Mouse (Mus musculus): ENCODE results near the gene Myom1. TPM values are rescaled to one million over a fixed set of nuclear protein-coding genes. Genes with fewer than 3 reads are reported as not detected.

Gene Myom1
- polyA plus RNA-seq, 1 experiment from 2014 or later, result 1.9 TPM

DNA sequence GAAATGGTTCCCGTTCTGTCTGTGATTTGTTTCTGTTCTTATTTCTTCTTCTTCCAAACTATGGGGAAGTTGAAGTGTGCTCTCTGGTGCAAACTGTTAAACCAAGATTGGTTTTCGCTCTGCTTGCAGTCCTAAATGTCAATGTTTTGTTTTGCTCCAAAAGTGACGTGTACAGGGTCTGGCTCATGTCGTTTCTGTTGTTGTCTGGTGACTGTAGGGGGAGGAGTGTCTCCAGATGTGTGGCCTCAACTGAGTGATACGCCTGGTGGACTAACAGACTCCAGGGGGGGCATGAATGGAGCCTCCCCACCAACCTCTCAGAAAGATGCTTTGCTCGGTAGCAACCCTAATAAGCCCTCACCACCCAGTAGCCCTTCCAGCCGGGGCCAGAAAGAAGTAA lies 79.6 kb downstream of the Myom1 start:
- no peak overlapping the region for H3K27ac ChIP-seq
- no peak overlapping the region for H3K9ac ChIP-seq
- H3K9me3 ChIP-seq (replicated peaks), result no peaks in the 10 kb centered on the region; the same call in 1 of the 2 replicates
- H3K4me2 ChIP-seq (replicated peaks), result no peak overlapping the region
- H3K4me1 ChIP-seq, result no peaks in the 10 kb centered on the region
- no peak overlapping the region for H3K4me3 ChIP-seq
- no peak for ATAC-seq (ENCODE audit: low FRiP score)
- no peaks in the 10 kb centered on the region for H3K36me3 ChIP-seq
- no peaks in the 10 kb centered on the region for H3K27me3 ChIP-seq
- WGBS, result 66% methylated on average over 7 of the region's 7 CpGs

DNA sequence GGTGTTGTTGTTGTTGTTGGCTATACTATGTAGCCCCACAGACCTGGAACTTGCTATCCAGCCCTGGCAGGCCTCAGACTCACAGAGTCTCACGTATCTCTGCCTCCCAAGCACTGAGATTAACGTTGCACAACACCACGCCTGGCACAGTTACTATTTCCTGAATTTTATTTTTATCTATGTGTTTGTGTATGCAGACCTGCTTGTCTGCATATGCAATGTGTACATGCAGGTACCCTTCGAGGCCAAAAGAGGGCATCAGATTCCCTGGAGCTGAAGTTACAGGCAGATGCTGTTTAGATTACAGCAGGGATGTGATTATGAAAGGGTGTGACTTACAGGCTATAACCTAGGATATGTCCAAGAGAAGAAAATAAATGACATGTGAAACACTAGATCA lies 84.5 kb downstream of the Myom1 start:
- Histone ChIP-seq H3K27me3 (no peaks in the 10 kb centered on the region), H3K9me3 (replicated peaks) (no peaks in the 10 kb centered on the region; the same call in 1 of the 2 replicates), H3K9ac (no peak overlapping the region), H3K27ac (no peak overlapping the region), H3K4me2 (replicated peaks) (no peak overlapping the region), H3K4me1 (no peaks in the 10 kb centered on the region), H3K36me3 (no peaks in the 10 kb centered on the region), H3K4me3 (no peak overlapping the region)
- WGBS, result 96% methylated on average over 4 of the region's 4 CpGs
- ATAC-seq (ENCODE audit: low FRiP score), result no peak

DNA sequence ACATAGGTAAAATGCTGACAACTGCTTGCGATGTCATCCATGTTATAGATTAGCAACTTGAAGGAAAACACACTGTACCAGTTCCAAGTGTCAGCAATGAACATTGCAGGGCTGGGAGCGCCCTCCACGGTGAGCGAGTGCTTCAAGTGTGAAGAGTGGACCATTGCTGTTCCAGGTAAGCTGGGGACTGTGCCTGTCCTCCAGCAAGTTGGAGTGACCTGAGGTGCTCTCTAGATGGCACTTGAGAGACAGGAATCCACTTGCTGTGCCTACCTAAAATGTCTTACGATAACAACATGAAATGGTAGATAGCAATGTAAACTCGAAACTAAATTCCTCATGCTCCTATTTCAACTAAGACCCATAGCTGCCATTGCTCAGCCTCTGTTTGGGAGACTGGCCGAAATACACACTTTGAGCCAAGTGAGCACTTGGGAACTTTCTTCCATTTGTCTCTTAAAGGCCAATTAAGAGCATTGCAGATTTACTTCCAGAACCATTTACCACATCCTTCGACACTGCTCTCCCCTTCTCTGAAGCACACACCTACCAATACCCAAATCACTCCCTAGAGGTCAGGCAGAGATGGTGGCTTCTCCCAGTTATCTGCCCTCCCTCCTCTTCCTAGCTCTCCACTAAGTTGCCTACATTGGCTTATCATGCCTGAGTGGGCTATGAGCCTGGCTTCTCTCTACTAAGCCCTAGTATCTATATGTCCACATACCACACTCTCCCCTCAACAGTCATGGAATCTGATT lies 85.1 kb downstream of the Myom1 start:
- H3K36me3 ChIP-seq, result no peaks in the 10 kb centered on the region
- no peak for ATAC-seq (ENCODE audit: low FRiP score)
- H3K9me3 ChIP-seq (replicated peaks), result no peaks in the 10 kb centered on the region; the same call in 1 of the 2 replicates
- H3K4me1 ChIP-seq, result no peaks in the 10 kb centered on the region
- H3K4me2 ChIP-seq (replicated peaks), result no peak overlapping the region
- no peak overlapping the region for H3K27ac ChIP-seq
- 92% methylated on average over 8 of the region's 8 CpGs for WGBS
- H3K27me3 ChIP-seq, result no peaks in the 10 kb centered on the region
- H3K4me3 ChIP-seq, result no peak overlapping the region
- H3K9ac ChIP-seq, result no peak overlapping the region

DNA sequence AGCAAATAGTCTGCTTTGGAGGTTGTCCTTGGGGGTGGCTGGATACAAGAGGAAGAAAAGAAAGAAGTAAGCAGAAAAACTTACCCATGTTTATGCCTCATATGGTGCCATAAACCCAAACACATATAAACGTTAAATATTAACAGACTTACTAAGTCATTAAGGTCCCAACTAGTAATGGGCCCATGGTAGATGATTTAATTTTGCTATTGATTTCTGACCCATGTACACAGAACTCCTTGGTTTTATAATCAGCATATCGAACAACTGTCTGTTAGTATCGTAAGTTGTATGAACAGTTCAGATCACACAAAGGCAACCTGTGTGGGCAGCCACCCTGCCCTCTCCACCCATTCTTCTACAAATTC lies 85.7 kb downstream of the Myom1 start:
- Histone ChIP-seq H3K9ac (no peak overlapping the region), H3K9me3 (replicated peaks) (no peaks in the 10 kb centered on the region; the same call in 1 of the 2 replicates), H3K4me3 (no peak overlapping the region), H3K27ac (no peak overlapping the region), H3K4me1 (no peaks in the 10 kb centered on the region), H3K4me2 (replicated peaks) (no peak overlapping the region), H3K27me3 (no peaks in the 10 kb centered on the region), H3K36me3 (no peaks in the 10 kb centered on the region)
- no peak for ATAC-seq (ENCODE audit: low FRiP score)
- WGBS, result 92% methylated on average over 3 of the region's 3 CpGs

DNA sequence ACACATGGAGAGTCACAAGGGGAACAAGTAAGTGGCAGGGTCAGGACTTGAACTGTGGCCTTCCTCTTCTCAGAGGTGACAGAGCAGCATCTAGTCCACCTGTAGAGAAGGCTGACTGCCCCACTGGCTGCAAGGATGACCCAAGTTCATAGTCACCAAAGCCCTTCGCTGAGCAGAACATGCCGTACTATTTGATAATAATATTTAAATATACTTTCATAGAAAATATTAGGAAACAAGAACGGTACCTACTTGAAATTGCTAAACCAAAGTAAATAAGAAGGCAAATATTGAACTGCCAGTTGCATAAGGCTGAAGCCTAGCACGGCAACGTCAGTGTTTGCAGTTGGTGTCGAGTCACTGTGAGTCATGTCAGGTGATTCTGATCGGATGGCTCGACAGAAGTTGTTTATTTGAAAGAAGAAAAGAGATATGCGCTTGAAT lies 86.6 kb downstream of the Myom1 start:
- 87% methylated on average over 9 of the region's 9 CpGs for WGBS
- no peaks in the 10 kb centered on the region for H3K4me1 ChIP-seq
- no peaks in the 10 kb centered on the region for H3K27me3 ChIP-seq
- no peaks in the 10 kb centered on the region; the same call in 1 of the 2 replicates for H3K9me3 ChIP-seq (replicated peaks)
- ATAC-seq (ENCODE audit: low FRiP score), result no peak
- H3K36me3 ChIP-seq, result no peaks in the 10 kb centered on the region
- H3K4me2 ChIP-seq (replicated peaks), result no peak overlapping the region
- no peak overlapping the region for H3K27ac ChIP-seq
- no peak overlapping the region for H3K9ac ChIP-seq
- H3K4me3 ChIP-seq, result no peak overlapping the region

DNA sequence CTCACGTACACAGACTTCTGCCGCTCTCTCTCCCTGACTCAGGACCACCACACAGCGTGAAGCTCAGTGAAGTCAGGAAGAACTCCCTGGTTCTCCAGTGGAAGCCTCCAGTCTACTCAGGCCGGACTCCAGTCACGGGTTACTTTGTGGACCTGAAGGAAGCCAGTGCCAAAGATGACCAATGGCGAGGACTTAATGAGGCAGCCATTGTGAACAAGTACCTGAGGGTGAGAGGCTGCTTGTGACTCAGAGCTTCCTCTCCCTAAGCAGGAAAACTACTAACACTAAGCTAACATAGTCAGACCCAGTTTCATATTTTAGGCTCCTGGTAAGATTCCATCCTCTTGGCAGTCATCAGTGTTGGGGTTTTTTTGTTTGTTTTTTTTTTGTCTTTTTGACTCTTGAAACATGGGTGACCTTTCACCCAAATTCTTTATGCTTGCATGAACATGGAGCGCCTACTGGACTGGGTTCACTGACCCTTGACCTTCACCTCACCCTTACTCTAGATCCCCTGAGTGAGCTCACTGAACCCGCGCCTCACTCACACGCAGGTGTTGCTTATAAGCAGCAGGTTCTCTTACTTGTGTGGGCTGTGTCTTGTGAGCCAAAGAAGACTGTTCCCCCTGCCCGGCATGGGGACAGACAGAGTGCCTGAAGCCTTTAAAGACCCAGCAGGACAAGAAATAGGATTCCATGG lies 87.5 kb downstream of the Myom1 start:
- Histone ChIP-seq H3K27ac (no peak overlapping the region), H3K36me3 (no peaks in the 10 kb centered on the region), H3K4me1 (no peaks in the 10 kb centered on the region), H3K9me3 (replicated peaks) (no peaks in the 10 kb centered on the region; the same call in 1 of the 2 replicates), H3K4me2 (replicated peaks) (no peak overlapping the region), H3K27me3 (no peaks in the 10 kb centered on the region), H3K4me3 (no peak overlapping the region), H3K9ac (no peak overlapping the region)
- no peak for ATAC-seq (ENCODE audit: low FRiP score)
- 71% methylated on average over 11 of the region's 11 CpGs for WGBS

DNA sequence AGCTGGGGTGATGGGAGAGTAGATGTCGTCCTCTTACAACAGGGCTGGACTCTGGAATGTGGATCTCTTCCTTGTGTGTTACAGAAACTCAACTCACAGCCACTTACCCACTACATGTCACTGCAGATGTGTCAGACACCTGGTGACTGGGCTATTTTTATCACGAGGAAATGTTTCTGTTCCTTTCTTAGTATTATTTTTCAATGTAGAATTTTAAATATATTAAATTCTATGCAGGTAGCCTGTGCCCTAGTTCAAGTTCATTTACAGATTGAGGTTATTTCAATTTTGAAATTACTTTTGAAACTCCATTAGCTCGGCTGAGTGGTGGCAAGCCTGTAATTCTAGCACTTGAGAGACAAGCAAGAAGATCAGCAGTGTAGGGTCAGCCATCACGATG lies 88.6 kb downstream of the Myom1 start:
- H3K9me3 ChIP-seq (replicated peaks), result no peaks in the 10 kb centered on the region; the same call in 1 of the 2 replicates
- no peak overlapping the region for H3K4me3 ChIP-seq
- H3K4me2 ChIP-seq (replicated peaks), result no peak overlapping the region
- ATAC-seq (ENCODE audit: low FRiP score), result no peak
- 83% methylated on average over 4 of the region's 4 CpGs for WGBS
- no peaks in the 10 kb centered on the region for H3K27me3 ChIP-seq
- no peaks in the 10 kb centered on the region for H3K4me1 ChIP-seq
- no peak overlapping the region for H3K9ac ChIP-seq
- H3K36me3 ChIP-seq, result no peaks in the 10 kb centered on the region
- no peak overlapping the region for H3K27ac ChIP-seq

DNA sequence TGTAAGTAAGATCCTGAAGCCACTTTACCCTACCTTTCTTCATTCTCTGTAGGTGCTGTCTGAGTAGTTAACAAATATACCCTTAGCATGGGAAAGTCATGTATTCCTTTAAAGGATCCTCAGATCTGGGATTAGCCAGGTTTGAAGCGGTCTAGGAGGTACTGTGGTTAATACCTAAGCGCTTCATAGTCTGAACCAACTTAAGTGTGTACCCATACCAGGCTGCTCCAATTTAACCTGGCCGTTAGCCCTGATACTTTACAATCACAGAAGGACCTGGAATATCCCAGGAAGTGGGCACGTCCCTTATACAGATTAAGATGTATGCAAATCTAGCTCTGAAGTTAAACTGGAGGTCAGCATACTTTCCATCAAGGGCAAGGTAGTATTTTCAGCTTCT lies 89.9 kb downstream of the Myom1 start:
- Histone ChIP-seq H3K36me3 (no peaks in the 10 kb centered on the region), H3K4me3 (no peak overlapping the region), H3K4me2 (replicated peaks) (no peak overlapping the region), H3K9ac (no peak overlapping the region), H3K9me3 (replicated peaks) (no peaks in the 10 kb centered on the region), H3K27me3 (no peaks in the 10 kb centered on the region), H3K4me1 (no peaks in the 10 kb centered on the region), H3K27ac (no peak overlapping the region)
- 90% methylated on average over 4 of the region's 4 CpGs for WGBS
- ATAC-seq (ENCODE audit: low FRiP score), result no peak

DNA sequence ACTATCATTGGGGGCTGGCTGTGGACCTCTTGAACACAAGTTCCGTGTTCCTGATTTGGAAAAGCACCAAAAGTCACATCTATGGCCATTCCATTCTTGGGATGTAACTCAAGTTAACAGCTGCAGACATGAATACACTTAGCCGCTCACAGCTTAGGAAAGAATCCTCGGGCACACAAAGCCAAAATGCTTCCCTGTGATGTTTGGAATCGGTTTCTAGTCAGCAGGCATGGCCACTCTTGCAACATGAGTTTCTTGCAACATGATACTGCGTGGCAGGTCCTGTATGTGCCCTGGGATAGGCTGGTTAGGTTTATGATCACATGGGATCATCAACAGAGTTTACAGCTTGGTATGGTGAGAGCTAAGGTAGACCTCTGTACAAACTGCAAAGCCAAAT lies 91.4 kb downstream of the Myom1 start:
- no peak overlapping the region for H3K4me3 ChIP-seq
- no peaks in the 10 kb centered on the region for H3K9me3 ChIP-seq (replicated peaks)
- H3K27me3 ChIP-seq, result no peaks in the 10 kb centered on the region
- no peak for ATAC-seq (ENCODE audit: low FRiP score)
- H3K9ac ChIP-seq, result no peak overlapping the region
- no peaks in the 10 kb centered on the region for H3K4me1 ChIP-seq
- H3K36me3 ChIP-seq, result no peaks in the 10 kb centered on the region
- no peak overlapping the region for H3K4me2 ChIP-seq (replicated peaks)
- WGBS, result 85% methylated on average over 5 of the region's 5 CpGs
- no peak overlapping the region for H3K27ac ChIP-seq

DNA sequence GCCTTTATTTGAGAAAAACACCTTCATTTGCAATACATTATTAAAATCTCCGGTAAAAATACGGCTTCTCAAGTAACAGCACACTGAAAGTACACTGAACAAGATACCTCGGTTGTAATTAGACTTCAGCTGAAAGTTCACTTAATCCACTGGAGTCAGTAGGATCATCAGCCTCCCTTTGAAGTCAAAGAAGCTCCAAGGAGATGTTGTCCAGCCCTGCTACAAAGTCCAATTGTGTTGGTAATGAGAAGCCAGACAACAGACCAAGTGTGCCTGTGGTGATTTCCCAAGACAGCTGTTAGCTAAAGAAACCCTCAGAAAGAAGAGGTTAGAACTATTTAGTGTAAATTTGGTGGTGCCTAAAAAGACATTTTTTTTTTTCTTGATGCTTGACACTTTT lies 92.0 kb downstream of the Myom1 start:
- Histone ChIP-seq H3K4me2 (replicated peaks) (no peak overlapping the region), H3K36me3 (no peaks in the 10 kb centered on the region), H3K4me3 (no peak overlapping the region), H3K27me3 (no peaks in the 10 kb centered on the region), H3K9ac (no peak overlapping the region), H3K4me1 (no peaks in the 10 kb centered on the region), H3K9me3 (replicated peaks) (no peaks in the 10 kb centered on the region), H3K27ac (no peak overlapping the region)
- no peak for ATAC-seq (ENCODE audit: low FRiP score)
- WGBS, result 66% methylated on average over 3 of the region's 3 CpGs

DNA sequence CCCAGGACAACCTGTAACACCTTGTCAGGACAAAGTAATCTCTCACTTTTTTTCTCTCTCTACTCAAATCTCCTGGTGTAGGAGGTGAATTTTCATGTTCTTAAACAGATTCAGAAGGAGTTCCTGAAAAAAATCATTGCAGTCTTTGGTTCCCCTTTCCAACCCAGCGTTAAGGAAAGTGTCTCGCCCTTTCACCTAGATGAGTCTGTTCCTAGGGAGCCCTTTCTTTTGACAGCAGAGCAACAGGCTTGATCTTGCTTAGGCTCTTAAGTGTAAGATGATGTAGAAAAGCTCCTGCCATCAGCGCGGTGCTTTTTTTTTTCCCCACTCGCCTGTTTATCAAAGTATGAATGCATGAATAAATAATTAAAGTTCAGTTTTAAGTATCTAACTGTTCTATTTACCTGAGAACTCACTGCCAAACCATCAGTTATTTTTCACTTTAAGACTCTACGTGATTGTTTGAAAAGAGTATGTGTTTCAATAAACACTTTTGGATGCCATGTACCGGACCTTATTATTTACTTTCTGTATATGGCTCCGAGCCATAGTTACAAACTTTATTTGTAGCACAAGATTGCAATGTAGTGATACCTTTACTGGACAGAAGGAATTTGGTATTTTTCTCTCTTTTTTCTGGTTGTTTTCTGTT lies 94.2 kb downstream of the Myom1 start:
- Histone ChIP-seq H3K27me3 (no peaks in the 10 kb centered on the region), H3K4me3 (no peak overlapping the region), H3K4me2 (replicated peaks) (no peak overlapping the region), H3K9ac (no peak overlapping the region), H3K27ac (no peak overlapping the region), H3K36me3 (no peaks in the 10 kb centered on the region), H3K9me3 (replicated peaks) (no peaks in the 10 kb centered on the region), H3K4me1 (no peaks in the 10 kb centered on the region)
- WGBS, result 93% methylated on average over 8 of the region's 8 CpGs
- ATAC-seq (ENCODE audit: low FRiP score), result no peak

DNA sequence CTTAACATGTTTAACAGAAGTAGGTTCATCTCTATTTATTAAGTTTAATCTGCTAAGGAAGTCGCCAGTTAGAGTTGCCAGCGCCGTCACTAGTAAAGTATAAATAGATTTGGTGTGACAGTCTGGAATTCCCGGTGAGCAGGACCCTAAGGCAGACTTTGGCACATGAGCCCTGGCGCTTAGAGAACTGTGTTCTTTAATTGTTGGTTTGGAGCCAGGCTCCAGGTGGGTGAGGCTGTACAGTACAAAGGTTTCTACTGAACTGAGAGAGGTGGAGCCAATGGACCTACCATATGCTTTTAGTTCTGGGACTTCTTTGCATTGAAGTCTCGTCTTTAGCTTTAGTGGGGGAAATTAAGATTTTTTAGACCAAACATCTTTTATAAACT lies 94.8 kb downstream of the Myom1 start:
- no peaks in the 10 kb centered on the region for H3K27me3 ChIP-seq
- H3K9me3 ChIP-seq (replicated peaks), result no peaks in the 10 kb centered on the region
- H3K27ac ChIP-seq, result no peak overlapping the region
- WGBS, result 89% methylated on average over 6 of the region's 6 CpGs
- no peak for ATAC-seq (ENCODE audit: low FRiP score)
- no peak overlapping the region for H3K9ac ChIP-seq
- no peak overlapping the region for H3K4me2 ChIP-seq (replicated peaks)
- H3K36me3 ChIP-seq, result no peaks in the 10 kb centered on the region
- H3K4me1 ChIP-seq, result no peaks in the 10 kb centered on the region
- no peak overlapping the region for H3K4me3 ChIP-seq
